Mouse (Mus musculus): Measurements from ENCODE around the gene Gm49396.

Gene Gm49396

DNA sequence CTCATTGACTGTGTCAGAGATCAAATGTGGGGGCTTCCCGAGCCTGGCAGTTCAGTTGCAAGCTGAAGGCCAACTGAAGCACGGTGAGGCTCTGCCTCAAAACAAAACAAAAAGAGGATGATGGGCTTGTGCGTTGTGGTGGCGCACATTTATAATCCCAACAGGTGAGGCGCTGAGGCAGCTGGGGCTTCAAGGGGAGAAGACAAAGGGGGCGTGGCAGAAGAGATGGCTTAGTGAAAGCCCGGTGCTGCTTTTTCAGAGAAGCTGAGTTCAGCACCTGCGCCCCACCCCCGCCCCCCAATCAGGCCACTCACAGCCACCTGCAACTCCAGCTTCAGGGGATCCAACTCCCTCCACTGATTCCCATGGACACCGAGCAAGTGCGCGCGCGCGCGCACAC, 45.3 kb downstream of the Gm49396 start:
- DNase-seq (ENCODE audit: extremely low spot score, low read depth, low spot score) = no peak

DNA sequence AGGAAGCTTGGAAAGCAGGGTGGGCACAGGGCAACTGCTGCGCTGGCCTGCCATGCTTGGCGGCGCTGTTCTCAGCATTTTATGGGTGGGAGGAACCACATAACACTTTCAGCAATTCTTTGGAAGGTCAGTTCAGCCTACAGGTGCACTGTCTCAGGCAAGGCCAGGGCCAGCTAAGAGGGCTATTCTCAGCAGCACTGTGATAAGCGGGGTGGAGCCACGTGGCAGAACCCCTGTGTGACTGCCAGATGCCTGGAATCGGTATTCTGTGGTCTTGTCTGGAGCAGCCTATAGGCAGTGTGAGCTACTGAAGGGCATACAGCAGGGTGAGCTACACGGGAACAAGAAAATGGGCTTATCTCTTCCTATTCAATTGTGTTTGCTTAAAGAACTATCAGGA, 46.9 kb downstream of the Gm49396 start:
- no peak for DNase-seq (ENCODE audit: extremely low spot score, low read depth, low spot score)

DNA sequence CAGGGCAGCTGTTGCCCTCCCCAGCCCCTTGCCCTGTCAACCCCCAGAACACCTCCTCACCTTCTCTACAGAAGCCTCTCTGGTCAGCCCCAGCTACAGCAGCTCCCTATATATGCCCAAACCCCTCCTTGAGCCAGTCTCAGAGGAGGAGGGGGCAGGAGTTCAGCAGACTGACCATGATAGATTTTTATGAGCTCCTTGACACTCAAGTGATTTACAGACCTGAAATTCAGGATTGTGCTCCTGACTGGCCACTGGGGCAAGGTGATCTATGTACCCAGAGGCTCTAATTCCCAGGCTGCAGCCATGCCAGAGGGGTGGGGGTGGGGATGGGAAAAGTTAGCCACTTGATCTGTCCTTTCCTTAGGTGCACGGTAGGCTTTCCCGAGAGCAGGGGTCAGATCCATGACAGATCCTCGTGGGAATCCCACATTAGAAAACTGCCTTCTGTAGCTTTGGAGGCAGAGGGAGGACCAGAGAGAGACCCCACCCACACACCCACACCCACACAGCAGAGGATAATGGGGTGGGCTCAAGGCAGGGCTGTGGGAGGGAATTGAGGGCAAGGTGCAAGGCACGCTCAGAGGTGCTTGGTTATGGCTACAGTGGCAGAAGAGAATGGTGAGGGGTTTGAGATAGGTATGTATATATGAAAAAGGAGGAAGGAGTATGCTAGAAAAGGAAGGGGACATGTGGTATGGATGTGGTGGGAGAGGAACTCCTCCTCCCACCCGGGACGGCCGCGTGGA, 49.7 kb downstream of the Gm49396 start, which contains the start of gene Upk1a:
Gene Upk1a (minus strand): TSS at position 194 of the 749 bp plus-strand sequence.
- no peak for DNase-seq (ENCODE audit: extremely low spot score, low read depth, low spot score)

DNA sequence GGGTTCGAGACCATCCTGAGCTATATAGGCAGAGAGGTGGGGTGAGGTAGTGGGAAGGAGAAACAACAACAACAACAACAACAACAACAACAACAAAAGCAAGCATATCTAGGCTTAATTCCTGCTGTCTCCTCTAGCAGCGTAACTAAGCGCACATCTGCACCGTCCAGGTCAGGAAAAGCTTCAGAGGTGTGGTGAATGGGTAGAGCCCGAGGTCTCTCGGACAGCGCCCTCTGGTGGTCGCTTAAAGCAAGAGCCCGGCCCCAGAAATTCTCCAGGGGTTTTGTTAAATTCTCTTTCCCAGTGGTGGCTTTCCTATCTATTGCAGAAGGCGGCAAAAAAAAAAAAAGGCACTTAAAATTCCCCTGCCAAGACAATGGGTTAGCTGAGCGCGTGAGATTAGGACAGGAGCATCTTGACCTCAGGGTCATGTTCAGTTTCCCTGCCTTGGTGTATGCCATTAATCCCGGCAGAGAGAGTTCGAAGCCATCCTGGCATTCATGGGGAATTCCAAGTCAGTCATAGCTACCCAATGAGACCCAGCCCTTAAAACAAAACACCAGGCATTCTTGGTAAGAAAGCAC, 50.5 kb downstream of the Gm49396 start:
- DNase-seq (ENCODE audit: extremely low spot score, low read depth, low spot score) = no peak

DNA sequence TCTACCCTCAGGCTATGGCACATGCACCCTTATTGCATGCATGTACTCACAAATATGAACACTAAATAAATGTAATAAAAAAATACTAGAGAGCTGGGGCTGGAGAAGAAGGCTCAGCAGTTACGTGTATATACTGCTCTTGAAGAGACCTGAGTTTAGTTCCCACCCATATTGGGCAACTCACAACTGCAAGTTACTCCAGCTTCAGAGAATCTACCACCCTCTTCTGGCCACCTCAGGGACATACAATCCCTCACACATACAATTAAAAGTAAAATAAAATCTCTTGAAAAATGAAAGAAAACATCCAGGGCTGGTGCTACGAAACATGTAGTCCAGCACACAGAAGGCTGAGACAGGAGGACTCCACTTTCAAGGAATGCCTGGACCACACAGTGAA, 51.3 kb downstream of the Gm49396 start:
- no peak for DNase-seq (ENCODE audit: extremely low spot score, low read depth, low spot score)

DNA sequence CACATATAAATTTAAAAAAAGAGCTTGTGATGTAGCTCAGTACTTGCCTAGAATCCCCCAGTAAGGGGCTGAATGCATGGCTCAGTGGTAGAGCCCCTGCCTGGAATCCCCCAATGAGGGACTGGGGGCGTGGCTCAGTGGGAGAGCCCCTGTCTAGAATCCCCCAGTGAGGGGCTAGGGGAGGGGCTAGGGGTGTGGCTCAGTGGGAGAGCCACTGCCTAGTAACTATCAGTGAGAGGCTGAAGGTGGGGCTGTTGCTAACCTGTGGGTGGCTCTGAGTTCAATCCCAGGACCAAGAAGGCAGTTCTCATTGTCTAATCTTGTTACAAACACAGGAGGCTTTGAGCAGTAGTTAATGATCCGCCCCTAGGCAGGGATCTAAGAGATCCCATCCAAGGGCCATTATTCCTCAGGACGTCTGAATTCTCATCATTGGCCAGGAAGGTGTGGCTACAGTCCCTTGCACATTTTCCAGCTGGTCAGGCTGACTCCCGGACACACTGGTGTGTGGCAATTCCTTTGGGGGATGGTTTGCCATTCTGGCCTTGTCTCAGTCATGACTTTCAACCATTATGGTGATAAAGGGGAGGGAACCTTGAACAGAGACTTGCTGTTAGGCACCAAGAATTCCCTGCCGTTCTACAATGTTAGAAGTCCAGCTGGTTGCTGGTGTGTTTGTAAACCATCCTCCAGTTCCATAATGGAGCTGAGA, 52.1 kb downstream of the Gm49396 start:
- DNase-seq (ENCODE audit: extremely low spot score, low read depth, low spot score) = no peak

Data from hindlimb bud, embryonic 11.5 days (tissue).